Mouse (Mus musculus) heart, embryonic 15.5 days (tissue): Measurements from ENCODE around the gene Nebl. TPM values are rescaled to one million over a fixed set of nuclear protein-coding genes. Genes with fewer than 3 reads are reported as not detected.

ENCODE experiments used
- ATAC-seq: fragments of 200-750 bp; cut with Nextera tagmentation; replicated peaks from 2 replicates; pipeline ENCODE4 v1.8.0; 2017; ENCODE audit warnings: low read depth, moderate TSS enrichment; ENCODE audit not compliant: insufficient number of reproducible peaks, insufficient read depth, low FRiP score
- H3K27ac ChIP-seq: fragments of 300-500 bp; sonication (generic); 2 replicates; pipeline ENCODE4 v1.5.1; 2015; ENCODE audit warnings: mild to moderate bottlenecking, inconsistent platforms
- H3K27me3 ChIP-seq: fragments of 300-500 bp; sonication (generic); 2 replicates; pipeline ENCODE4 v1.6.1; 2015; ENCODE audit warnings: inconsistent platforms
- H3K36me3 ChIP-seq: fragments of 300-500 bp; sonication (generic); 2 replicates; pipeline ENCODE4 v1.6.1; 2015; ENCODE audit warnings: mild to moderate bottlenecking, inconsistent platforms
- H3K4me1 ChIP-seq: fragments of 300-500 bp; sonication (generic); replicated peaks from 2 replicates; pipeline ENCODE4 v1.6.1; 2015; ENCODE audit warnings: inconsistent platforms
- H3K4me2 ChIP-seq: fragments of 300-500 bp; sonication (generic); 2 replicates; pipeline ENCODE4 v1.6.1; 2015; ENCODE audit warnings: inconsistent platforms, mild to moderate bottlenecking, moderate library complexity
- H3K4me3 ChIP-seq: fragments of 300-500 bp; sonication (generic); 2 replicates; pipeline ENCODE4 v1.5.1; 2015; ENCODE audit warnings: mild to moderate bottlenecking, inconsistent platforms
- H3K9ac ChIP-seq: fragments of 300-500 bp; sonication (generic); 2 replicates; pipeline ENCODE4 v1.6.1; 2015; ENCODE audit warnings: mild to moderate bottlenecking, inconsistent platforms
- H3K9me3 ChIP-seq: fragments of 300-500 bp; sonication (generic); replicated peaks from 2 replicates; pipeline ENCODE4 v1.6.1; 2016; ENCODE audit warnings: inconsistent platforms
- WGBS: fragments of 180-500 bp; shearing (Covaris S2); methylation state at CpG from one replicate; pipeline ENCODE4 v1.1.7; 2015; ENCODE audit warnings: mixed read lengths; 5-methylcytosine and 5-hydroxymethylcytosine counted together
- polyA plus RNA-seq: library from polyadenylated mRNA; unstranded; fragments of >200 nt; fragmentation: Nextera tagmentation; extraction: Ambion mirVana; gene quantifications from 2 replicates; pipeline ENCODE4 v1.2.1, GENCODE M21; 2015

Gene Nebl
- polyA plus RNA-seq, 1 experiment from 2014 or later: 237 TPM

DNA sequence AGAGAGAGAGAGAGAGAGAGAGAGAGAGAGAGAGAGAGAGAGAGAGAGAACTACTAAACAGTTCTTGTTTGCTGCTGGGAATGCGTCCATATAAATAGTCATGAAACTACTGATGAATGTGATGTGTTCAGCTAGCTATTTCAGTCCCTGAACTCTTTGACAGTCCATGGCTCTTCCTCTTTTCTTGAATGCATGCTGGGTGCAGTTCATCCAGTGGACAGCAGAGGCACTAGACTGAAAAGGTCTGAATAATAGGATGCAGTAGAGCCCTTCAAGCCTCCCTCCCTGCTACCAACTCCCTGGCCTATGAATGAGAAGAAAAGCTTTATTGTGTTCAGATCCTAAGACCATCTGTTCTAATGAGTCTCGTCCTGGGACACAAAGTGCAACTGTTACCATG, 223.9 kb downstream of the Nebl start:
- no peaks in the 10 kb centered on the region for H3K36me3 ChIP-seq
- H3K4me3 ChIP-seq: no peak overlapping the region
- no peaks in the 10 kb centered on the region for H3K4me1 ChIP-seq
- no peak overlapping the region for H3K9ac ChIP-seq
- no peaks in the 10 kb centered on the region for H3K9me3 ChIP-seq
- no peak overlapping the region for H3K27ac ChIP-seq
- 85% methylated on average over 2 of the region's 2 CpGs for WGBS
- no peak overlapping the region for H3K4me2 ChIP-seq
- ATAC-seq: no peak
- no peaks in the 10 kb centered on the region for H3K27me3 ChIP-seq

DNA sequence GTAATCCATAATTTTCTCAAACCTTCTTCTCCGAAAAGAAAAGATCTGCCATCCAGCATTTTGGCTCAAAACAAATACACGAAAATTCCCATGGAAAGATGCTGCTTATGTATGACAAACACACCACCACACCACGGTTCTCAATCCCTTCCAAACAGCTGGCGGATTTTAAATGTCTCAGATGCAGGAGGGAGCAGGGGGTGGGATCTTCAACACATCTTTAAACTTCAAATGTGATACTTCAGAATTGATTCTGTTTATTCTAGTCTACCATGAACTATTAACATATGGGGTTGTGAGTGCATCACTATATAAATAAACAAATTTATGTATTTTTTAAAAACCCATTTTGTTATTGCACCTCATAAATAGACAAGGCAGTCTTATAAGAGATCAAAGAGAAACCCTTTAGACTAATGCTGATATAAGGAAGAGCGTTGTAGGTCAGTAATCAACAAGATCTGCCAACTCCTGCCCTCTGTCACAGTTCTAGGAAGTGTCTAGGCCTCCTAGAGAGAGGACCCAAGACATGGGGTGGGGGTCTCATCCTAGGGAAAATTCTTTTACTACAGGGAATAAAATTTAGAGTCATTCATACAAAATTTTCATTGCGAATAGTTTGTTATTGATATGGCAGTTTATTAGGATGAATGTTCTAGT, 227.0 kb downstream of the Nebl start:
- no peak for ATAC-seq
- no peak overlapping the region for H3K4me2 ChIP-seq
- H3K27ac ChIP-seq: no peak overlapping the region
- H3K4me1 ChIP-seq: no peaks in the 10 kb centered on the region
- H3K27me3 ChIP-seq: no peaks in the 10 kb centered on the region
- 75% methylated on average over 6 of the region's 6 CpGs for WGBS
- H3K9ac ChIP-seq: no peak overlapping the region
- no peaks in the 10 kb centered on the region for H3K36me3 ChIP-seq
- H3K9me3 ChIP-seq: no peaks in the 10 kb centered on the region
- H3K4me3 ChIP-seq: no peak overlapping the region

DNA sequence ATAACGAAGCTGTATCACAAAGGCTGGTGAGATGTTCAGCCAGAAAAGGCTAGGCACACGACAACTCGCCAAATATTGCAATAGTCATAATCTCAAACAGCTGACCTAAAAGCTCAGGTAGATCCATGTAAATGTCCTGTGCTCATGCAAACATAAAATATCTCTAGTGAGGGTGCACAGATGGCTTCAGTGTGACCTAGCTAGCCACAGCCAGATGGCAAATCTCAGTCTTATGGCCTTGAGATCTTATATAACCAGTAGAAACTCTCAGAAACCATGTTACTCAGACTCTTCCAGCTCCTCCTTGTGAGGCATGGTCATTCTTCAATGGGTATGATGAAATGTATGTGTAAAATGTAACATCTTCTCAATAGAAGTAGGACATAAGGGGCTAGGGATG, 230.2 kb downstream of the Nebl start:
- no peak overlapping the region for H3K4me3 ChIP-seq
- no peak overlapping the region for H3K9ac ChIP-seq
- no peak overlapping the region for H3K4me2 ChIP-seq
- no peaks in the 10 kb centered on the region for H3K27me3 ChIP-seq
- H3K4me1 ChIP-seq: no peaks in the 10 kb centered on the region
- ATAC-seq: no peak
- no peaks in the 10 kb centered on the region for H3K9me3 ChIP-seq
- WGBS: 88% methylated on average over 3 of the region's 3 CpGs
- no peaks in the 10 kb centered on the region for H3K36me3 ChIP-seq
- no peak overlapping the region for H3K27ac ChIP-seq

DNA sequence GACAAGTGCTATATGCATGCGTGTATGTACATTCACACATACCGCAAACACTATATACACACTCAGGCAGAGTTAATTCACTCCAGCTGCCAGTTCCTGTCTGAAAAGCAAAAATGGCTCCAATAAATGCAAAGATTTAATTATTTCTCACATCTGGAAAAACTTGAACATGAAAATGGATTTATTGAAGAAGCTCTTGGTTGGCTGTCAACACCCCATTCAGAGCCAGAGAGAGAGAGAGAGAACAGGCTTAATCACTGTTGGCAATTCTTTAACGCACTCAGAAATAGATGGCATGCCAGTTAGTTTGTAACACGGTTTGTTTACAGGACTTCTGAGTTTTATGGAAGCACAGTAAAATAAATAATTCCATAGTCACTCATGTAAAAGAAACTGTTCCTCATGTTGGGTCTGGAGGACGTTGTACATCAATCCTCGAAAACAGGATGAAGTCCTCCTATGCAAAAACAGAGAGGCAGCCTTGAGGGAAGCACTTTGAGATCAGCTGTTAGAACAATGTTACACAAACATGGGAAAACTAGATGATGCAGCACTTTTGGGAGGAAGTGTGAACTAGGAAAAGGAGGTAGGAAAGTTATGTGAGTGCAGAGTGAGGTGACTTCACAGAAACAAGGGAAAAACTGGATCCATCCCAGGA, 265.6 kb downstream of the Nebl start:
- H3K9me3 ChIP-seq: no peaks in the 10 kb centered on the region
- H3K36me3 ChIP-seq: no peaks in the 10 kb centered on the region
- no peak for ATAC-seq
- WGBS: 62% methylated on average over 6 of the region's 6 CpGs
- H3K27me3 ChIP-seq: no peaks in the 10 kb centered on the region
- H3K4me2 ChIP-seq: no peak overlapping the region
- H3K4me1 ChIP-seq: peaks cover 5% of the 10 kb centered on the region; the same call in 1 of the 2 replicates
- no peak overlapping the region for H3K9ac ChIP-seq
- no peak overlapping the region for H3K4me3 ChIP-seq
- no peak overlapping the region for H3K27ac ChIP-seq

DNA sequence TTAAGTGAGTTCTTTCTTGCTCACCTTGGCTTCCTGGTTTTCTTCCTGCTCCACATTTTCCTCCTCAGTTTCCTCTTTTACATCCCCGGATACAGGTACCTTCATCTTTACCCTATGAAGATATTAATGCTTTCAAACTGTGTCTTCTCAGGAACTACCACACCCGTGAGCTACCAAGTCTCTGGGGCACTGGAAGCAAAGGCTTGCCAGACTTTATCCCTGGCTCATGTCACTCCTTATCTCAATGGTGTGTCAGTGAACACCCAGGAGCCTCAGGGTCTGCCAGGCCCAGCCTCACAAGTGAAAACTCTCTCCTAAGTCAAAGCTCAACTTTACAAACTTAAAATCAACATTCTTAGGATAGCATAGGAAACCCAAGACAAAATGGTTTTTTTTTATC, 270.8 kb downstream of the Nebl start:
- 26% methylated on average over 2 of the region's 2 CpGs for WGBS
- peak; percentile 86 for ATAC-seq
- peaks cover 14% of the 10 kb centered on the region for H3K4me1 ChIP-seq
- H3K9ac ChIP-seq: peak overlapping the region; percentile 44
- no peaks in the 10 kb centered on the region for H3K9me3 ChIP-seq
- no peaks in the 10 kb centered on the region for H3K36me3 ChIP-seq
- H3K27ac ChIP-seq: peak overlapping the region; percentile 91
- peak overlapping the region; percentile 36 for H3K4me2 ChIP-seq
- peak overlapping the region; percentile 47 for H3K4me3 ChIP-seq
- H3K27me3 ChIP-seq: no peaks in the 10 kb centered on the region

DNA sequence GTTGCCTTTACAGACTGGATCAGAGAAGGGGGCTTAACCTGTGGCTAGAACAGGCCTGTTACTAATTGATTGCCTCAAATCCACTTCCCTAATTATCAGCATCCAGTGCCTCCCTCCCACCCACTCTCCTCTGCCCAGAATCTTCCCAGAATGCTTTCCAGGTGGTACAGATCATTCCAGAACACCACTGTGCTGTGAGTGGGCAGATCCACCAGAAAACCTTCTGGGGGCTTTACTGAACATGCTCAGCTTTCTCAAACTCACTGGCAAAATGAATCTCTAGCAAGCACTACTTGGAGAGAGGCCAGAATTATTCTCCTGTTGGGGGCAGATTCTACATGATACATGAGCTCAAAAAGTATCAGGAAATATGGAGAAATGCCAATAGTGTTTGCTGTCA, 277.6 kb downstream of the Nebl start:
- ATAC-seq: no peak

DNA sequence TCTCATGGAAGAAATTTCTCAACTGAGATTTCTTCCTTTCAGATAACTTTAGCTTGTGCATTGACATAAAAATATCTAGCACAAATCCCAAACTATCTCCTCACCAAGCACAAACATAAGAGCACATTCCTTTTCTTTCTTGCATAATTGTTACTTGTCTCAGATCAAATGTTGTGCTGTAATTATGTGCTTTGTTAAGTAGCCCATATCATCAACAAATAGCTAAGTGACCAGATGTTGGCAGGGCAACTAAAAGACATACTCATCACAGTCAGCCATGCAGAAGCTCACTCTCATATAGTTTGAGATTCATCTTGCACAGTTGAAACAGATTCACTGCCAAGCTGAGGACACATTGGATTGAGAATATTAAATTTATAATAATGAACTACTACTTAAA, 282.9 kb downstream of the Nebl start:
- ATAC-seq: no peak
- peaks cover under 1% of the 10 kb centered on the region; the same call in 1 of the 2 replicates for H3K4me1 ChIP-seq
- H3K9me3 ChIP-seq: no peaks in the 10 kb centered on the region
- H3K4me2 ChIP-seq: no peak overlapping the region
- no peak overlapping the region for H3K4me3 ChIP-seq
- H3K9ac ChIP-seq: no peak overlapping the region
- H3K36me3 ChIP-seq: peaks cover 15% of the 10 kb centered on the region
- no peak overlapping the region for H3K27ac ChIP-seq
- no peaks in the 10 kb centered on the region for H3K27me3 ChIP-seq

More for the DNA sequence above, 277.6 kb downstream of the Nebl start:
- Histone ChIP-seq H3K4me2 (no peak overlapping the region), H3K4me3 (no peak overlapping the region), H3K27ac (no peak overlapping the region), H3K27me3 (no peaks in the 10 kb centered on the region), H3K9ac (no peak overlapping the region), H3K9me3 (no peaks in the 10 kb centered on the region), H3K4me1 (peaks cover 22% of the 10 kb centered on the region), H3K36me3 (peaks cover 14% of the 10 kb centered on the region)

DNA sequence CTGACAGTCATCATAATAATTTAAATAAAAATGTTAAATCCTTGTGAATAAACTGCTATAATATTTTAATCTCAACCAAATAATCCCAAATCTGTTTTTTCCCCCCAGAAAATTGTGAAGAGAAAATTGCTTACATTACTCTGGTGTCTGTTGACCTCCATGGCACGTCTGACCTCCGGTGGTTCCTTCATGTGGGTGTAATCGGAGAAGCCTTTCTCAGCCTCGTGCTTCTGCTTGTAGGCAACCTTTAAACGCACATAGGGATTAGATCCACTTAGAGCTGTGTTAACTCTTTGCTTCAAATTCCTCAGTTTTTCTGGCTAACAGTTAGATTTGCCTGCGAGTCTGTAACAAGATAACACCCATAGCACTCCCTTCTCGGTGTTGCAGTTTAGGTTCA, 287.7 kb downstream of the Nebl start:
- Histone ChIP-seq H3K9ac (no peak overlapping the region), H3K4me2 (no peak overlapping the region), H3K4me1 (peaks cover 3% of the 10 kb centered on the region; the same call in 1 of the 2 replicates), H3K27me3 (no peaks in the 10 kb centered on the region), H3K4me3 (no peak overlapping the region), H3K36me3 (peaks cover 3% of the 10 kb centered on the region; the same call in 1 of the 2 replicates), H3K27ac (no peak overlapping the region), H3K9me3 (no peaks in the 10 kb centered on the region)
- no peak for ATAC-seq
- WGBS: 33% methylated on average over 7 of the region's 7 CpGs

DNA sequence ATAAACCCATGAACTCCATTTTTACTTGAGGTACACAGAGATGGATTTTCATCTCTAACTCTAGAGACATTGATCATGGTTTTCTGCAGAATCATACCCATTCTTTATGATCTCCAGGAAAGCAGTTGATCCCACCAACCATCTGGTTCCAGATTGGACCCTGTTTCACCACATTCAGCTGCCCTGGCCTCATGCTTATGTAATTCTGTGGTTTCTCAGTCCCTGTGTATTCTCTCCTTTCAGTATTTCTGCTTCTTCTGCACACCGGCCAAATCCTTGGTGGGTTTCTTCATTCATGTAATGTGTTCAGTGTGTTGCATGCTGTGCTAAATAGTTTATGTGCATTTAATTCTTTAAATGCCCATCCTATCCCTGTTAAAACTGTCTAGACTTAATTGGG, 292.9 kb downstream of the Nebl start:
- H3K36me3 ChIP-seq: peaks cover 3% of the 10 kb centered on the region; the same call in 1 of the 2 replicates
- no peaks in the 10 kb centered on the region for H3K9me3 ChIP-seq
- peaks cover 3% of the 10 kb centered on the region; the same call in 1 of the 2 replicates for H3K4me1 ChIP-seq
- 74% methylated on average over 1 of the region's 1 CpGs for WGBS
- no peak overlapping the region for H3K4me3 ChIP-seq
- H3K27me3 ChIP-seq: no peaks in the 10 kb centered on the region
- ATAC-seq: no peak
- no peak overlapping the region for H3K4me2 ChIP-seq
- H3K27ac ChIP-seq: no peak overlapping the region
- no peak overlapping the region for H3K9ac ChIP-seq

DNA sequence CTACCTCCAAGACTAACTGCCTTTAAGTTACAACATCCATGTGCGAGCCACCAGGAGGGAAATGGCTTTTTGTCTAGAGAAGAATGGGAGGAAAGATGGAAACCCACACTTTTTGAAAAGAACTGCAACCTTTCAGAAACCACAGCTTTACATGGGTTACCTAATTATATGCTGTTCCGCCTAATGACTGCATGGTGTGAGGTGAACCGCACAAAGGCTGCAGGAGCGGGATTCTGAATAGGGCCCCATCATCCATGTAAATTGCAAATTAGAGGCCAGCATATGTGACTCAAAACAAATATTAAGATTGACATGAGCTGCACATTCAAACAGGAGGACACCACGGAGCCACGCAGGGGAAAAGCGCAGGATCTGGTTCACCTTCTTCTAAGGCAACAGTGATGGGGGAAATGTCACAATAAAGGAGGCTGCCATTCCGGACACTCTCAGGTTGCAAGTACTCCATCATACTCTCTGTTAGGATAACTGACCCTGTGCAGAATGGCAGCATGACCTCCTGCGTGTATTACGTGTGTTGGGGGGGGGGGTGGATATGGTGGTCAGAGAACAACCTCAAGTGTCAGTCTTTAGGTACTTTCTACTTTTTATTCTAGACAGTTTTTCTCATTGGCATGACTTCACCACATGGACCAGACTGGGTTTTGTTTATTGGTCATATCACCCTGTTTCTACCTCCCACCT, 294.4 kb downstream of the Nebl start:
- Histone ChIP-seq H3K4me3 (no peak overlapping the region), H3K9ac (no peak overlapping the region), H3K4me1 (no peaks in the 10 kb centered on the region), H3K9me3 (no peaks in the 10 kb centered on the region), H3K4me2 (no peak overlapping the region), H3K27ac (no peak overlapping the region), H3K27me3 (no peaks in the 10 kb centered on the region), H3K36me3 (peaks cover 3% of the 10 kb centered on the region; the same call in 1 of the 2 replicates)
- ATAC-seq: no peak
- WGBS: 88% methylated on average over 10 of the region's 10 CpGs

DNA sequence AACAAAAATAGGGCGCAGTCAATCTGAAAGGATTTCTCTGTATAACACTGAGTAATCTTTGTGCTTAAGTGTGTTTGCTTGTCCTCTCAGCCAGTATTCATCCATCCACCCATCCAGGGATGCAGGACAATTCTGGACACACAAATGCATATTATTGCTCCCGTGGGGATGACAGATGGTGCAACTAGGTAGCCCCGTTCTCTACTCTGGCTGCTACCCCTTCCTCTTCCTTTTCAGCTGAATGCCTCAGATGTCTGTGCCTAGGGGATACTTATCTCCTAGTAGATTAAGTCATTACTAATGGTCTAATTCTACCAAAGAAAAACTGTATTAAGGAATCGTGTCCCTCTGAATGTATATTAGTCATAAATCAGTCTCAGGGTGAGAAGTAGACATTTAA, 296.0 kb downstream of the Nebl start:
- Histone ChIP-seq H3K27ac (no peak overlapping the region), H3K4me2 (no peak overlapping the region), H3K36me3 (peaks cover 7% of the 10 kb centered on the region; the same call in 1 of the 2 replicates), H3K4me3 (no peak overlapping the region), H3K9me3 (no peaks in the 10 kb centered on the region), H3K4me1 (no peaks in the 10 kb centered on the region), H3K27me3 (no peaks in the 10 kb centered on the region), H3K9ac (no peak overlapping the region)
- 70% methylated on average over 4 of the region's 4 CpGs for WGBS
- no peak for ATAC-seq
